Mouse (Mus musculus) heart, embryonic 11.5 days (tissue): ENCODE results near the gene Sertad2. TPM values are rescaled to one million over a fixed set of nuclear protein-coding genes. Genes with fewer than 3 reads are reported as not detected.

Source experiments
- ATAC-seq: fragments of 200-750 bp; cut with Nextera tagmentation; replicated peaks from 2 replicates; pipeline ENCODE4 v1.8.0; 2017; ENCODE audit warnings: moderate library complexity; ENCODE audit not compliant: insufficient number of reproducible peaks, low FRiP score, low TSS enrichment
- H3K27ac ChIP-seq: fragments of 300-500 bp; sonication (generic); 2 replicates; pipeline ENCODE4 v1.5.1; 2014; ENCODE audit warnings: mild to moderate bottlenecking, low read depth, low read length
- H3K27me3 ChIP-seq: fragments of 300-500 bp; sonication (generic); 2 replicates; pipeline ENCODE4 v1.6.1; 2014; ENCODE audit warnings: mild to moderate bottlenecking, low read length, mixed read lengths; ENCODE audit not compliant: control insufficient read depth, insufficient read depth
- H3K36me3 ChIP-seq: fragments of 300-500 bp; sonication (generic); 2 replicates; pipeline ENCODE4 v1.6.1; 2014; ENCODE audit warnings: mild to moderate bottlenecking, low read length, moderate library complexity, mixed read lengths; ENCODE audit not compliant: control insufficient read depth, insufficient read depth
- H3K4me1 ChIP-seq: fragments of 300-500 bp; sonication (generic); 2 replicates; pipeline ENCODE4 v1.6.1; 2014; ENCODE audit warnings: low read length; ENCODE audit not compliant: control insufficient read depth, insufficient read depth
- H3K4me2 ChIP-seq: fragments of 300-500 bp; sonication (generic); 2 replicates; pipeline ENCODE4 v1.6.1; 2014; ENCODE audit warnings: mild to moderate bottlenecking, moderate library complexity
- H3K4me3 ChIP-seq: fragments of 300-500 bp; sonication (generic); 2 replicates; pipeline ENCODE4 v1.5.1; 2014; ENCODE audit warnings: low read depth, low read length
- H3K9ac ChIP-seq: fragments of 300-500 bp; sonication (generic); 2 replicates; pipeline ENCODE4 v1.6.1; 2014; ENCODE audit warnings: mild to moderate bottlenecking, low read depth, low read length, moderate library complexity
- H3K9me3 ChIP-seq: fragments of 300-500 bp; sonication (generic); replicated peaks from 2 replicates; pipeline ENCODE4 v1.6.1; 2016; ENCODE audit warnings: low read length; ENCODE audit not compliant: control insufficient read depth
- WGBS: fragments of 180-500 bp; shearing (Covaris S2); extraction: QIAGEN DNeasy Blood & Tissue Kit; methylation state at CpG from one replicate; pipeline ENCODE4 v1.1.7; 2014; ENCODE audit not compliant: insufficient replicate concordance; 5-methylcytosine and 5-hydroxymethylcytosine counted together
- polyA plus RNA-seq: library from polyadenylated mRNA; unstranded; fragments of >200 nt; fragmentation: Nextera tagmentation; extraction: Ambion mirVana; gene quantifications from 2 replicates; pipeline ENCODE4 v1.2.1, GENCODE M21; 2014

Sertad2 gene
- 24.1 and 29.9 TPM in 2 replicates for polyA plus RNA-seq

- Histone ChIP-seq H3K9me3 (no peaks in the 10 kb centered on the region), H3K4me2 (peak within 1 kb of the TSS; percentile 75), H3K9ac (peak within 1 kb of the TSS; percentile 83), H3K4me1 (no peaks in the 10 kb centered on the region; the same call in 1 of the 2 replicates), H3K27me3 (no peaks in the 10 kb centered on the region; the same call in 1 of the 2 replicates), H3K27ac (peak within 1 kb of the TSS; percentile 94), H3K36me3 (no peaks in the 10 kb centered on the region), H3K4me3 (peak within 1 kb of the TSS; percentile 90)
- under 1% methylated on average over 52 of the region's 62 CpGs for WGBS
- peak; percentile 99 for ATAC-seq
Measured at GRCm38 (mm10) chr11:20542739-20543452, at the start of gene Sertad2. Sertad2 (plus strand) TSS chr11:20543253.

GRCm38 (mm10) chr11:20493922-20494626, 49.0 kb upstream of the Sertad2 start:
- WGBS = 75% methylated on average over 6 of the region's 6 CpGs
- no peak for ATAC-seq

GRCm38 (mm10) chr11:20500516-20500915, 42.5 kb upstream of the Sertad2 start:
- H3K36me3 ChIP-seq = no peaks in the 10 kb centered on the region
- H3K9me3 ChIP-seq = no peaks in the 10 kb centered on the region
- WGBS = 35% methylated on average over 3 of the region's 3 CpGs
- H3K9ac ChIP-seq = no peak overlapping the region
- H3K4me1 ChIP-seq = no peaks in the 10 kb centered on the region
- no peaks in the 10 kb centered on the region for H3K27me3 ChIP-seq
- no peak overlapping the region for H3K4me2 ChIP-seq
- no peak overlapping the region for H3K27ac ChIP-seq
- no peak overlapping the region for H3K4me3 ChIP-seq
- ATAC-seq = no peak

More at GRCm38 (mm10) chr11:20493922-20494626, 49.0 kb upstream of the Sertad2 start:
- Histone ChIP-seq H3K36me3 (no peaks in the 10 kb centered on the region), H3K27ac (no peak overlapping the region), H3K9me3 (no peaks in the 10 kb centered on the region), H3K27me3 (peaks cover 3% of the 10 kb centered on the region; the same call in 1 of the 2 replicates), H3K4me3 (no peak overlapping the region), H3K9ac (no peak overlapping the region), H3K4me2 (no peak overlapping the region), H3K4me1 (no peaks in the 10 kb centered on the region)

GRCm38 (mm10) chr11:20501160-20501955, 41.7 kb upstream of the Sertad2 start:
- Histone ChIP-seq H3K4me3 (no peak overlapping the region), H3K27ac (no peak overlapping the region), H3K4me1 (no peaks in the 10 kb centered on the region), H3K4me2 (no peak overlapping the region), H3K9me3 (no peaks in the 10 kb centered on the region), H3K9ac (no peak overlapping the region), H3K36me3 (no peaks in the 10 kb centered on the region), H3K27me3 (no peaks in the 10 kb centered on the region)
- no peak for ATAC-seq
- WGBS = 63% methylated on average over 5 of the region's 5 CpGs

GRCm38 (mm10) chr11:20513574-20513973, 29.5 kb upstream of the Sertad2 start:
- Histone ChIP-seq H3K36me3 (no peaks in the 10 kb centered on the region), H3K4me3 (no peak overlapping the region), H3K4me1 (no peaks in the 10 kb centered on the region), H3K4me2 (no peak overlapping the region), H3K9me3 (0 out of 2 replicates have a peak, but pooled peaks cover 2% of the 10 kb centered on the region), H3K9ac (no peak overlapping the region), H3K27me3 (no peaks in the 10 kb centered on the region), H3K27ac (no peak overlapping the region)
- 84% methylated on average over 6 of the region's 6 CpGs for WGBS
- no peak for ATAC-seq

GRCm38 (mm10) chr11:20514757-20515156, 28.3 kb upstream of the Sertad2 start:
- no peak for ATAC-seq
- H3K27ac ChIP-seq = no peak overlapping the region
- WGBS = 80% methylated on average over 4 of the region's 4 CpGs

GRCm38 (mm10) chr11:20521321-20521720, 21.7 kb upstream of the Sertad2 start:
- Histone ChIP-seq H3K9me3 (no peaks in the 10 kb centered on the region), H3K36me3 (no peaks in the 10 kb centered on the region), H3K27me3 (no peaks in the 10 kb centered on the region), H3K9ac (no peak overlapping the region), H3K4me1 (no peaks in the 10 kb centered on the region), H3K4me2 (no peak overlapping the region), H3K27ac (no peak overlapping the region), H3K4me3 (no peak overlapping the region)
- 85% methylated on average over 2 of the region's 2 CpGs for WGBS
- no peak for ATAC-seq

More at GRCm38 (mm10) chr11:20514757-20515156, 28.3 kb upstream of the Sertad2 start:
- Histone ChIP-seq H3K9me3 (0 out of 2 replicates have a peak, but pooled peaks cover 2% of the 10 kb centered on the region), H3K4me2 (no peak overlapping the region), H3K36me3 (no peaks in the 10 kb centered on the region), H3K27me3 (no peaks in the 10 kb centered on the region), H3K4me3 (no peak overlapping the region), H3K9ac (no peak overlapping the region), H3K4me1 (no peaks in the 10 kb centered on the region)

- Histone ChIP-seq H3K27ac (no peak overlapping the region), H3K27me3 (no peaks in the 10 kb centered on the region), H3K9me3 (no peaks in the 10 kb centered on the region), H3K36me3 (no peaks in the 10 kb centered on the region), H3K9ac (no peak overlapping the region), H3K4me1 (no peaks in the 10 kb centered on the region), H3K4me2 (no peak overlapping the region), H3K4me3 (no peak overlapping the region)
- ATAC-seq = no peak
- WGBS = 63% methylated on average over 4 of the region's 4 CpGs
Measured at GRCm38 (mm10) chr11:20522750-20523149, 20.3 kb upstream of the Sertad2 start.
